In the genomic region with DNA sequence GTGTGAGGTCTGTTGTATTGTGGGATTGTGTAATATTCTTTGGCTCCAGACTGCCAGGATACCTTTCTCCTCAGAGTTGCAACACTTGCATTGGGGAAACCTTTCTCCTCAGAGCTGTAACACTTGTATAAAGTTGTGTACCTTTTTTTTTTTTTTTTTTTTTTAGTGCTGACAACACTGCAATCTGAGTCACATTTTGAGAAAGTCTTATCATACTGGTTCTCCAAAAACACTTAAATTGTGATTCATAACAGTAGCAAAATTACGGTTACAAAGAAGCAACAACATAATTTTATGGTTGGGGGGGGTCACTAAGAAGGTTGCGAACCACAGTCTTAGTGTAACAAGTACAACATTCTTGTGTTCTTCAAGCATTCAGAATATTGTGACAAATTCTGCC, we compare ENCODE assay signal across 8 mouse cellular contexts. TPM values are rescaled to one million over a fixed set of nuclear protein-coding genes. Genes with fewer than 3 reads are reported as not detected.
DNase-seq lines count a peak whose midpoint lies in the region; ATAC-seq and TF ChIP-seq lines count a peak whose summit lies in the region.

A gene (plus strand): TSS at position 165 of the 400 bp plus-strand sequence.

- H3K9me3 ChIP-seq in embryonic facial prominence, embryonic 15.5 days (replicated peaks) = no peaks in the 10 kb centered on the region
- H3K9me3 ChIP-seq in intestine, postnatal 0 days (ENCODE audit: control insufficient read depth) = no peaks in the 10 kb centered on the region
- no peaks in the 10 kb centered on the region for H3K9me3 ChIP-seq in neural tube, embryonic 14.5 days (ENCODE audit: control insufficient read depth, low read length)

- H3K9ac ChIP-seq in embryonic facial prominence, embryonic 15.5 days = peak within 1 kb of the TSS; percentile 62
- peak within 1 kb of the TSS; percentile 73 for H3K9ac ChIP-seq in intestine, postnatal 0 days (ENCODE audit: low read depth, low read length)
- peak within 1 kb of the TSS; percentile 57 for H3K9ac ChIP-seq in neural tube, embryonic 14.5 days (replicated peaks; ENCODE audit: low read depth, low read length)

- no peak for ATAC-seq in frontal cortex, adult (ENCODE audit: low TSS enrichment)
- no peak for ATAC-seq in embryonic facial prominence, embryonic 15.5 days (ENCODE audit: insufficient number of reproducible peaks, low FRiP score, low TSS enrichment, low read depth)
- no peak for ATAC-seq in intestine, postnatal 0 days
- ATAC-seq in neural tube, embryonic 14.5 days (ENCODE audit: low read depth) = no peak
- no peak for ATAC-seq in cerebellum, adult (ENCODE audit: insufficient number of reproducible peaks, low FRiP score, low TSS enrichment)

- no peaks in the 10 kb centered on the region for H3K36me3 ChIP-seq in embryonic facial prominence, embryonic 15.5 days
- no peaks in the 10 kb centered on the region for H3K36me3 ChIP-seq in intestine, postnatal 0 days (ENCODE audit: control insufficient read depth, insufficient read depth)
- no peaks in the 10 kb centered on the region for H3K36me3 ChIP-seq in neural tube, embryonic 14.5 days (ENCODE audit: control insufficient read depth, insufficient read depth, low read length)

- no peaks in the 10 kb centered on the region for H3K4me1 ChIP-seq in embryonic facial prominence, embryonic 15.5 days
- no peaks in the 10 kb centered on the region for H3K4me1 ChIP-seq in intestine, postnatal 0 days (replicated peaks; ENCODE audit: control insufficient read depth, insufficient read depth, low read length)
- 0 out of 2 replicates have a peak, but pooled peaks cover 3% of the 10 kb centered on the region for H3K4me1 ChIP-seq in neural tube, embryonic 14.5 days (ENCODE audit: control insufficient read depth, insufficient read depth, low read length)

- no peak for DNase-seq in frontal cortex, adult 2 months (ENCODE audit: extremely low spot score in 1 of 2, low spot score in 1 of 2)
- DNase-seq in 3T3-L1 (ENCODE audit: low read depth, low spot score) = peak; percentile 17
- no peak for DNase-seq in kidney, adult 9 months

- H3K27ac ChIP-seq in embryonic facial prominence, embryonic 15.5 days (replicated peaks) = peak within 1 kb of the TSS; percentile 92; the same call in 1 of the 2 replicates
- peak within 1 kb of the TSS; percentile 60; the same call in 1 of the 2 replicates for H3K27ac ChIP-seq in intestine, postnatal 0 days (ENCODE audit: low read depth, low read length)
- no peak within 1 kb of the TSS for H3K27ac ChIP-seq in neural tube, embryonic 14.5 days (ENCODE audit: low read depth, low read length)

- H3K27me3 ChIP-seq in embryonic facial prominence, embryonic 15.5 days = no peaks in the 10 kb centered on the region
- H3K27me3 ChIP-seq in intestine, postnatal 0 days (replicated peaks; ENCODE audit: control insufficient read depth, insufficient read depth, low read length) = no peaks in the 10 kb centered on the region
- H3K27me3 ChIP-seq in neural tube, embryonic 14.5 days (ENCODE audit: control insufficient read depth, insufficient read depth, low read length) = no peaks in the 10 kb centered on the region

- TF ChIP-seq CTCF in intestine, postnatal 0 days (IDR thresholded peaks at IDR 0.05; ENCODE audit: low read depth) = no peak

- 98% methylated on average over 2 of the region's 2 CpGs for WGBS in embryonic facial prominence, embryonic 15.5 days
- WGBS in intestine, postnatal 0 days = 97% methylated on average over 2 of the region's 2 CpGs
- WGBS in neural tube, embryonic 14.5 days = 98% methylated on average over 2 of the region's 2 CpGs

- peak within 1 kb of the TSS; percentile 59 for H3K4me2 ChIP-seq in embryonic facial prominence, embryonic 15.5 days (replicated peaks)
- peak within 1 kb of the TSS; percentile 66 for H3K4me2 ChIP-seq in intestine, postnatal 0 days (replicated peaks; ENCODE audit: low read depth)
- peak within 1 kb of the TSS; percentile 82 for H3K4me2 ChIP-seq in neural tube, embryonic 14.5 days (ENCODE audit: low read depth, low read length)

- H3K4me3 ChIP-seq in embryonic facial prominence, embryonic 15.5 days (replicated peaks) = peak within 1 kb of the TSS; percentile 80
- H3K4me3 ChIP-seq in intestine, postnatal 0 days (ENCODE audit: low read depth, low read length) = peak within 1 kb of the TSS; percentile 79
- peak within 1 kb of the TSS; percentile 79 for H3K4me3 ChIP-seq in neural tube, embryonic 14.5 days (ENCODE audit: low read depth, low read length)

RNA-seq across cellular contexts. Expression of the gene that starts here (rescaled TPM):
- polyA plus RNA-seq in frontal cortex, adult 2 months (2012; rRNA removed) = 7.6 and 10.7 TPM in 2 replicates
- 18.8 and 23.3 TPM in 2 replicates for polyA plus RNA-seq in embryonic facial prominence, embryonic 15.5 days (2015; fragmentation: Nextera tagmentation; extraction: Ambion mirVana)
- 10.3 and 10.4 TPM in 2 replicates for polyA plus RNA-seq in intestine, postnatal 0 days (2015; fragmentation: Nextera tagmentation; extraction: Ambion mirVana)
- 13.2 and 15.6 TPM in 2 replicates for polyA plus RNA-seq in neural tube, embryonic 14.5 days (2014; fragmentation: Nextera tagmentation; extraction: Ambion mirVana)
